Mouse (Mus musculus) liver, postnatal 0 days (tissue): ENCODE data around the gene Nhs. TPM values are rescaled to one million over a fixed set of nuclear protein-coding genes. Genes with fewer than 3 reads are reported as not detected.

Experiments used
- ATAC-seq: fragments of 200-750 bp; cut with Nextera tagmentation; 2 replicates; pipeline ENCODE4 v1.8.0; 2017; ENCODE audit warnings: mild to moderate bottlenecking, moderate library complexity
- DNase-seq: peaks from one replicate; pipeline ENCODE4 v3.0.0-alpha.2; 2016
- H3K27ac ChIP-seq: fragments of 300-500 bp; sonication (generic); 2 replicates; pipeline ENCODE4 v1.5.1; 2014; ENCODE audit warnings: antibody characterized with exemption, moderate library complexity, mild to moderate bottlenecking, low read depth
- H3K27me3 ChIP-seq: fragments of 300-500 bp; sonication (generic); 2 replicates; pipeline ENCODE4 v1.6.1; 2014; ENCODE audit warnings: low read length, control low read depth, mixed read lengths; ENCODE audit not compliant: insufficient read depth
- H3K36me3 ChIP-seq: fragments of 300-500 bp; sonication (generic); replicated peaks from 2 replicates; pipeline ENCODE4 v1.6.1; 2014; ENCODE audit warnings: mild to moderate bottlenecking, control low read depth, low read length, moderate library complexity, mixed read lengths; ENCODE audit not compliant: insufficient read depth
- H3K4me1 ChIP-seq: fragments of 300-500 bp; sonication (generic); 2 replicates; pipeline ENCODE4 v1.6.1; 2014; ENCODE audit warnings: antibody characterized with exemption, mild to moderate bottlenecking, control low read depth; ENCODE audit not compliant: insufficient read depth
- H3K4me2 ChIP-seq: fragments of 300-500 bp; sonication (generic); 2 replicates; pipeline ENCODE4 v1.6.1; 2014; ENCODE audit warnings: low read depth, mild to moderate bottlenecking, low read length, moderate library complexity, mixed read lengths
- H3K4me3 ChIP-seq: fragments of 300-500 bp; sonication (generic); 2 replicates; pipeline ENCODE4 v1.5.1; 2014; ENCODE audit warnings: low read depth, low read length
- H3K9ac ChIP-seq: fragments of 300-500 bp; sonication (generic); replicated peaks from 2 replicates; pipeline ENCODE4 v1.6.1; 2014; ENCODE audit warnings: mild to moderate bottlenecking, moderate library complexity
- H3K9me3 ChIP-seq: fragments of 300-500 bp; sonication (generic); 2 replicates; pipeline ENCODE4 v1.6.1; 2016; ENCODE audit warnings: mild to moderate bottlenecking, control low read depth, low read length, mixed read lengths
- CTCF ChIP-seq: sonication (generic); IDR thresholded peaks from 2 replicates; pipeline ENCODE4 v1.5.1; 2016; ENCODE audit warnings: antibody characterized with exemption, low read depth
- EP300 ChIP-seq: IDR thresholded peaks from 2 replicates; pipeline ENCODE4 v1.6.1; 2016; ENCODE audit warnings: antibody characterized with exemption, low read depth, mild to moderate bottlenecking
- WGBS: fragments of 180-500 bp; shearing (Covaris S2); extraction: QIAGEN DNeasy Blood & Tissue Kit; methylation state at CpG from one replicate; pipeline ENCODE4 v1.1.7; 2014; ENCODE audit not compliant: insufficient replicate concordance; 5-methylcytosine and 5-hydroxymethylcytosine counted together
- polyA plus RNA-seq: library from polyadenylated mRNA; unstranded; fragments of >200 nt; fragmentation: Nextera tagmentation; extraction: Ambion mirVana; gene quantifications from 2 replicates; pipeline ENCODE4 v1.2.1, GENCODE M21; 2015

Nhs gene
- polyA plus RNA-seq, 1 experiment from 2014 or later = 0.04 TPM

- no peak overlapping the region for H3K9ac ChIP-seq
- H3K4me2 ChIP-seq = peak overlapping the region; percentile 42
- DNase-seq = peak; percentile 10
- H3K9me3 ChIP-seq = no peaks in the 10 kb centered on the region
- H3K27me3 ChIP-seq = peaks cover 35% of the 10 kb centered on the region
- H3K36me3 ChIP-seq = no peaks in the 10 kb centered on the region
- H3K4me3 ChIP-seq = peak overlapping the region; percentile 12; the same call in 1 of the 2 replicates
- H3K27ac ChIP-seq = no peak overlapping the region
- WGBS = 18% methylated on average over 44 of the region's 48 CpGs
- no peaks in the 10 kb centered on the region for H3K4me1 ChIP-seq
- no peak for ATAC-seq
- TF ChIP-seq EP300 = no peak
- TF ChIP-seq CTCF = no peak
Measured at GRCm38 (mm10) chrX:161908652-161909403, 250.7 kb downstream of the Nhs start.

GRCm38 (mm10) chrX:161907595-161908592 lies 251.6 kb downstream of the Nhs start:
- no peaks in the 10 kb centered on the region for H3K36me3 ChIP-seq
- peak overlapping the region; percentile 12; the same call in 1 of the 2 replicates for H3K4me3 ChIP-seq
- H3K4me1 ChIP-seq = no peaks in the 10 kb centered on the region
- peak; percentile 12 for DNase-seq
- 15% methylated on average over 51 of the region's 53 CpGs for WGBS
- H3K4me2 ChIP-seq = peak overlapping the region; percentile 42
- no peak overlapping the region for H3K9ac ChIP-seq
- no peaks in the 10 kb centered on the region for H3K9me3 ChIP-seq
- H3K27me3 ChIP-seq = peaks cover 35% of the 10 kb centered on the region
- H3K27ac ChIP-seq = no peak overlapping the region
- no peak for ATAC-seq
- TF ChIP-seq CTCF (no peak), EP300 (no peak)

- no peak overlapping the region for H3K27ac ChIP-seq
- 32% methylated on average over 2 of the region's 2 CpGs for WGBS
- H3K4me3 ChIP-seq = no peak overlapping the region
- H3K36me3 ChIP-seq = no peaks in the 10 kb centered on the region
- no peak overlapping the region for H3K9ac ChIP-seq
- peaks cover 3% of the 10 kb centered on the region; the same call in 1 of the 2 replicates for H3K27me3 ChIP-seq
- H3K9me3 ChIP-seq = no peaks in the 10 kb centered on the region
- TF ChIP-seq EP300 (no peak), CTCF (no peak)
- no peak for ATAC-seq
- H3K4me2 ChIP-seq = no peak overlapping the region
- H3K4me1 ChIP-seq = no peaks in the 10 kb centered on the region
- DNase-seq = no peak
Measured at GRCm38 (mm10) chrX:161894442-161894841, 265.1 kb downstream of the Nhs start.

GRCm38 (mm10) chrX:161883661-161884060 lies 275.9 kb downstream of the Nhs start:
- 83% methylated on average over 3 of the region's 3 CpGs for WGBS

GRCm38 (mm10) chrX:161877123-161877522 lies 282.4 kb downstream of the Nhs start:
- H3K4me3 ChIP-seq = no peak overlapping the region
- H3K9ac ChIP-seq = no peak overlapping the region
- H3K27me3 ChIP-seq = no peaks in the 10 kb centered on the region
- H3K27ac ChIP-seq = no peak overlapping the region
- no peak overlapping the region for H3K4me2 ChIP-seq
- no peak for ATAC-seq
- 83% methylated on average over 1 of the region's 1 CpGs for WGBS
- H3K9me3 ChIP-seq = no peaks in the 10 kb centered on the region
- no peaks in the 10 kb centered on the region for H3K4me1 ChIP-seq
- H3K36me3 ChIP-seq = no peaks in the 10 kb centered on the region
- TF ChIP-seq EP300 = no peak
- TF ChIP-seq CTCF = no peak
- no peak for DNase-seq

More at GRCm38 (mm10) chrX:161883661-161884060, 275.9 kb downstream of the Nhs start:
- no peak for DNase-seq
- H3K4me1 ChIP-seq = no peaks in the 10 kb centered on the region
- no peak for ATAC-seq
- no peaks in the 10 kb centered on the region for H3K27me3 ChIP-seq
- H3K4me3 ChIP-seq = no peak overlapping the region
- H3K9ac ChIP-seq = no peak overlapping the region
- no peak overlapping the region for H3K4me2 ChIP-seq
- no peaks in the 10 kb centered on the region for H3K9me3 ChIP-seq
- H3K27ac ChIP-seq = no peak overlapping the region
- TF ChIP-seq EP300 = no peak
- TF ChIP-seq CTCF = no peak
- H3K36me3 ChIP-seq = no peaks in the 10 kb centered on the region

GRCm38 (mm10) chrX:161873511-161873910 lies 286.0 kb downstream of the Nhs start:
- Histone ChIP-seq H3K27ac (no peak overlapping the region), H3K4me2 (no peak overlapping the region), H3K9me3 (no peaks in the 10 kb centered on the region), H3K27me3 (no peaks in the 10 kb centered on the region), H3K4me1 (no peaks in the 10 kb centered on the region), H3K4me3 (no peak overlapping the region), H3K9ac (no peak overlapping the region), H3K36me3 (no peaks in the 10 kb centered on the region)
- 0 out of 2 replicates have a peak, but pooled peaks have one; percentile 32 for TF ChIP-seq CTCF
- no peak for TF ChIP-seq EP300
- DNase-seq (peak; percentile 13), ATAC-seq (no peak)
